Mouse (Mus musculus): ENCODE results near the gene Aqp6. TPM values are rescaled to one million over a fixed set of nuclear protein-coding genes. Genes with fewer than 3 reads are reported as not detected.

The Aqp6 gene
- polyA plus RNA-seq, 1 experiment from 2014 or later = 0.22 TPM

DNA sequence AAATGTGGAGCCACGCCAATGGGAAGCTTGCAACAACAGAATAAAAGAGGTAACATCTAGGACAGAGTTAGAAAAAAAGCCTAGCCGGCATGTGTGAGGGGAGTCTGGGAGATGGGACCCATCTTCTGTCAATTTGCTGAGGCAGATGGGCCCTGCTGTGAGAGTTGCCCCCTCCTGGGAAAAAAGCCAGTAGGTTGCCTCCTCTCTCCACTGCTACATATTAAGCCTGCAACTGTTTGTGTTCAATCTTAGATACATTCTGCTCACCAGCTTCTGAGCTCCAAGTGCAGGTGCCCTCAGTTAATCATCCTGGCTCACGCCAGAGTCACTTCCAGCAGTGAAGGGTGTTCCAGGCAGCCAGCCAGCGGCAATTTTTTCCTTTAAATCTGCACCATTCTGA lies 18.6 kb downstream of the Aqp6 start:
- DNase-seq (ENCODE audit: low spot score, missing footprints) = no peak
- 85% methylated on average over 4 of the region's 4 CpGs for WGBS
- no peak overlapping the region for H3K27ac ChIP-seq (ENCODE audit: low read depth, low read length)

GRCm38 (mm10) chr15:99622063-99622462 lies 20.9 kb downstream of the Aqp6 start:
- Histone ChIP-seq H3K4me3 (ENCODE audit: low read depth, low read length) (no peak overlapping the region), H3K9ac (ENCODE audit: low read length) (no peak overlapping the region), H3K27me3 (ENCODE audit: control insufficient read depth, insufficient read depth, low read length) (no peaks in the 10 kb centered on the region), H3K36me3 (ENCODE audit: control insufficient read depth, insufficient read depth, low read length) (peaks cover 33% of the 10 kb centered on the region), H3K4me1 (ENCODE audit: control insufficient read depth, insufficient read depth, low read length) (no peaks in the 10 kb centered on the region), H3K27ac (ENCODE audit: low read depth, low read length) (no peak overlapping the region), H3K9me3 (ENCODE audit: control insufficient read depth, low read length) (no peaks in the 10 kb centered on the region), H3K4me2 (no peak overlapping the region)
- no peak for DNase-seq (ENCODE audit: low spot score, missing footprints)
- no peak for ATAC-seq (ENCODE audit: low FRiP score)
- 97% methylated on average over 11 of the region's 11 CpGs for WGBS

More for the DNA sequence above, 18.6 kb downstream of the Aqp6 start:
- 0 out of 2 replicates have a peak, but pooled peaks cover 7% of the 10 kb centered on the region for H3K4me1 ChIP-seq (ENCODE audit: control insufficient read depth, insufficient read depth, low read length)
- no peak overlapping the region for H3K4me2 ChIP-seq
- H3K9ac ChIP-seq (ENCODE audit: low read length) = no peak overlapping the region
- H3K36me3 ChIP-seq (ENCODE audit: control insufficient read depth, insufficient read depth, low read length) = peaks cover 19% of the 10 kb centered on the region
- no peaks in the 10 kb centered on the region for H3K9me3 ChIP-seq (ENCODE audit: control insufficient read depth, low read length)
- no peak for ATAC-seq (ENCODE audit: low FRiP score)
- no peak overlapping the region for H3K4me3 ChIP-seq (ENCODE audit: low read depth, low read length)
- H3K27me3 ChIP-seq (ENCODE audit: control insufficient read depth, insufficient read depth, low read length) = no peaks in the 10 kb centered on the region

DNA sequence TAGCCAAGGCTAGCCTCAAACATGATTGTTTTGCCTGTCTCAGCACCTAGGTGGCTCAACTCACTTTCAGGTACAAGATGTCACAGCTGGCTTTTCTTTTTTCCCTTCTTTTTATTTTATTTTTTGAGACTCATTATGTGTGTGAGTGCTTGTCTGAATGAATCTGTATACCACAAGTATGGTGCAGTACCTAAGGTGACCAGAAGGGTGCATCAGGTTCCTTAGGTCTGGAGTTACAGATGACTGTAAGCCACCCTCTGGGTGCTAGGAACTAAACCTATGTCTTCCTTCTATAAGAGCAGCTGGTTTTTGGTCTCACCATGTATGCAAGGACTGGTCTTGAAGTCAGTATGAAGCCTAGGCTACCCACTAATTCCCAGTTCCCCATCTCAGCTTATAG lies 30.4 kb downstream of the Aqp6 start:
- Histone ChIP-seq H3K9ac (ENCODE audit: low read length) (no peak overlapping the region), H3K27ac (ENCODE audit: low read depth, low read length) (no peak overlapping the region), H3K4me3 (ENCODE audit: low read depth, low read length) (no peak overlapping the region), H3K9me3 (ENCODE audit: control insufficient read depth, low read length) (no peaks in the 10 kb centered on the region; the same call in 1 of the 2 replicates), H3K4me1 (ENCODE audit: control insufficient read depth, insufficient read depth, low read length) (no peaks in the 10 kb centered on the region), H3K36me3 (ENCODE audit: control insufficient read depth, insufficient read depth, low read length) (peaks cover 51% of the 10 kb centered on the region), H3K4me2 (no peak overlapping the region), H3K27me3 (ENCODE audit: control insufficient read depth, insufficient read depth, low read length) (no peaks in the 10 kb centered on the region)
- no peak for ATAC-seq (ENCODE audit: low FRiP score)
- DNase-seq (ENCODE audit: low spot score, missing footprints) = peak; percentile 88

DNA sequence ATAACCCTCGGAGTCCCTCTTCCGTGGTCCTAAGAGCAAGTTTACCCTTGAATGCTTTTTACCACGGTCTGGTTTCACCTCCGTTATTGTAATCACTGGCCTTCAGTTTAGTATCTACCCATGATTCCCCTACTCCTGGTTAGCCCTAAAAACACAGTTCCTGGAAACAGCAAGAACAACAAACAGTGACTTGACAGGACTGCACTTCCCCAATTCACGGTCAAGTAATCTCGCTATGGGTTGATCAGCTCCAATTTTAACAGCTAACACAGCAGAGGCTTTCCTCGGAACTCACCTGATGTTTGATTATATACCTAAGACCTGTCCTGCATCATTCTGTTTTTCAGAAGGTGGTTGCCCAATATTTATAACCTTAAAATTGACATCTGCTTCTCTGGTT lies 33.5 kb downstream of the Aqp6 start:
- no peak overlapping the region for H3K4me2 ChIP-seq
- H3K9me3 ChIP-seq (ENCODE audit: control insufficient read depth, low read length) = no peaks in the 10 kb centered on the region; the same call in 1 of the 2 replicates
- H3K27ac ChIP-seq (ENCODE audit: low read depth, low read length) = no peak overlapping the region
- no peak for ATAC-seq (ENCODE audit: low FRiP score)
- no peak overlapping the region for H3K4me3 ChIP-seq (ENCODE audit: low read depth, low read length)
- 94% methylated on average over 7 of the region's 7 CpGs for WGBS
- H3K9ac ChIP-seq (ENCODE audit: low read length) = no peak overlapping the region
- H3K4me1 ChIP-seq (ENCODE audit: control insufficient read depth, insufficient read depth, low read length) = no peaks in the 10 kb centered on the region
- peaks cover 53% of the 10 kb centered on the region for H3K36me3 ChIP-seq (ENCODE audit: control insufficient read depth, insufficient read depth, low read length)
- DNase-seq (ENCODE audit: low spot score, missing footprints) = no peak
- no peaks in the 10 kb centered on the region for H3K27me3 ChIP-seq (ENCODE audit: control insufficient read depth, insufficient read depth, low read length)

GRCm38 (mm10) chr15:99637405-99638123 lies 36.4 kb downstream of the Aqp6 start:
- no peaks in the 10 kb centered on the region for H3K27me3 ChIP-seq (ENCODE audit: control insufficient read depth, insufficient read depth, low read length)
- no peak overlapping the region for H3K4me3 ChIP-seq (ENCODE audit: low read depth, low read length)
- no peaks in the 10 kb centered on the region for H3K4me1 ChIP-seq (ENCODE audit: control insufficient read depth, insufficient read depth, low read length)
- H3K9me3 ChIP-seq (ENCODE audit: control insufficient read depth, low read length) = no peaks in the 10 kb centered on the region
- peaks cover 40% of the 10 kb centered on the region for H3K36me3 ChIP-seq (ENCODE audit: control insufficient read depth, insufficient read depth, low read length)
- no peak overlapping the region for H3K4me2 ChIP-seq
- peak overlapping the region; percentile 66 for H3K27ac ChIP-seq (ENCODE audit: low read depth, low read length)
- 79% methylated on average over 12 of the region's 12 CpGs for WGBS
- no peak overlapping the region for H3K9ac ChIP-seq (ENCODE audit: low read length)
- DNase-seq (ENCODE audit: low spot score, missing footprints) = no peak
- 0 out of 2 replicates have a peak, but pooled peaks have one; percentile 35 for ATAC-seq (ENCODE audit: low FRiP score)

GRCm38 (mm10) chr15:99638124-99638485 lies 36.9 kb downstream of the Aqp6 start:
- Histone ChIP-seq H3K9ac (ENCODE audit: low read length) (no peak overlapping the region), H3K36me3 (ENCODE audit: control insufficient read depth, insufficient read depth, low read length) (peaks cover 36% of the 10 kb centered on the region), H3K4me3 (ENCODE audit: low read depth, low read length) (no peak overlapping the region)

DNA sequence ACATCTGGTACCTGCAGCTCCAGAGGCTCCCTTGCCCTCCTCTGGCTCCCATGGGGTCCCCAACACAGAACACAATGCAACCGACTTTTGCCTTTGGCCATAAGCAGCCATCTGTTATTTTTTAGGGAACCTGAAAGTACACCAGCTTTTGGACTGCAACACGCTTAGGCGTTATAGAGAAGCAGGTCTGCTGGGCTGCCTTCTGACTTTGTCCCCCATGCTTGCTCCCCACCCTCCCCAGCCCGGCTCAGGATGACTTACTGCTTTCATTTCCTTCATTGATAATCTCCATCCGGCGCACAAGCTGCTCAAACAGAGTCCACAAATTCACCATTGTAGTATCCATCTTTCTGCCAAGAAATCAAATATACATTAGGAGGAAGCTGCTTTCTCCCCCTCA lies 41.4 kb downstream of the Aqp6 start:
- no peak for DNase-seq (ENCODE audit: low spot score, missing footprints)
- Histone ChIP-seq H3K36me3 (ENCODE audit: control insufficient read depth, insufficient read depth, low read length) (peaks cover 14% of the 10 kb centered on the region), H3K27me3 (ENCODE audit: control insufficient read depth, insufficient read depth, low read length) (no peaks in the 10 kb centered on the region), H3K27ac (ENCODE audit: low read depth, low read length) (no peak overlapping the region; the same call in 1 of the 2 replicates), H3K4me3 (ENCODE audit: low read depth, low read length) (no peak overlapping the region), H3K4me1 (ENCODE audit: control insufficient read depth, insufficient read depth, low read length) (peaks cover 17% of the 10 kb centered on the region), H3K4me2 (no peak overlapping the region), H3K9ac (ENCODE audit: low read length) (no peak overlapping the region), H3K9me3 (ENCODE audit: control insufficient read depth, low read length) (no peaks in the 10 kb centered on the region)
- no peak for ATAC-seq (ENCODE audit: low FRiP score)
- WGBS = 86% methylated on average over 6 of the region's 6 CpGs

More at GRCm38 (mm10) chr15:99638124-99638485, 36.9 kb downstream of the Aqp6 start:
- Histone ChIP-seq H3K4me2 (no peak overlapping the region), H3K4me1 (ENCODE audit: control insufficient read depth, insufficient read depth, low read length) (no peaks in the 10 kb centered on the region), H3K27ac (ENCODE audit: low read depth, low read length) (peak overlapping the region; percentile 66; the same call in 1 of the 2 replicates), H3K9me3 (ENCODE audit: control insufficient read depth, low read length) (no peaks in the 10 kb centered on the region), H3K27me3 (ENCODE audit: control insufficient read depth, insufficient read depth, low read length) (no peaks in the 10 kb centered on the region)
- WGBS = 88% methylated on average over 5 of the region's 5 CpGs
- DNase-seq (ENCODE audit: low spot score, missing footprints) (no peak), ATAC-seq (ENCODE audit: low FRiP score) (no peak)

DNA sequence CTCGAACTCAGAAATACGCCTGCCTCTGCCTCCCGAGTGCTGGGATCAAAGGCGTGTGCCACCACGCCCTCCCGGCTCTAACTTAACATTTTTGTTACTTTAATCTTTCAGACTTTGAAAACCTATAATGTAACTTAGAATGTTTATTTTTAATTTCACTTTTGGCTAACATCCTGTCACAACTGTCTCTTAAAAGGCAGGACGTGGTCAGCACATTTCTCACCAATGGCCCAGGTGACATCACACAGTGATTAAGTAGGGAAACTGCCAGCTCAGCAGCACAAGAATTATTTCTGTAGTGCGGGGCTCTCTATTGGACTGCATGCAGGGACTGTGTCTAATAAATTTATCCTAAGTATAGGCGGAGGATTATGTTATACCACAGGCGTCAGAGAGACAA lies 42.6 kb downstream of the Aqp6 start:
- Histone ChIP-seq H3K27me3 (ENCODE audit: control insufficient read depth, insufficient read depth, low read length) (no peaks in the 10 kb centered on the region), H3K9me3 (ENCODE audit: control insufficient read depth, low read length) (no peaks in the 10 kb centered on the region), H3K4me2 (no peak overlapping the region), H3K9ac (ENCODE audit: low read length) (no peak overlapping the region), H3K4me1 (ENCODE audit: control insufficient read depth, insufficient read depth, low read length) (peaks cover 26% of the 10 kb centered on the region), H3K36me3 (ENCODE audit: control insufficient read depth, insufficient read depth, low read length) (peaks cover 14% of the 10 kb centered on the region), H3K4me3 (ENCODE audit: low read depth, low read length) (no peak overlapping the region), H3K27ac (ENCODE audit: low read depth, low read length) (no peak overlapping the region)
- no peak for ATAC-seq (ENCODE audit: low FRiP score)
- DNase-seq (ENCODE audit: low spot score, missing footprints) = no peak
- WGBS = 85% methylated on average over 10 of the region's 10 CpGs

GRCm38 (mm10) chr15:99644776-99645175 lies 43.6 kb downstream of the Aqp6 start:
- Histone ChIP-seq H3K9ac (ENCODE audit: low read length) (no peak overlapping the region), H3K9me3 (ENCODE audit: control insufficient read depth, low read length) (no peaks in the 10 kb centered on the region), H3K4me3 (ENCODE audit: low read depth, low read length) (no peak overlapping the region), H3K4me1 (ENCODE audit: control insufficient read depth, insufficient read depth, low read length) (peaks cover 36% of the 10 kb centered on the region), H3K27ac (ENCODE audit: low read depth, low read length) (0 out of 2 replicates have a peak overlapping the region, but pooled peaks have one; percentile 6), H3K4me2 (no peak overlapping the region), H3K36me3 (ENCODE audit: control insufficient read depth, insufficient read depth, low read length) (peaks cover 7% of the 10 kb centered on the region), H3K27me3 (ENCODE audit: control insufficient read depth, insufficient read depth, low read length) (no peaks in the 10 kb centered on the region)
- DNase-seq (ENCODE audit: low spot score, missing footprints) (no peak), ATAC-seq (ENCODE audit: low FRiP score) (no peak)
- WGBS = 78% methylated on average over 7 of the region's 7 CpGs

All from midbrain, embryonic 11.5 days (tissue).